ENCODE assay signal across 22 mouse cellular contexts in genomic region chr5:66373515-66374164, GRCm38 (mm10).
DNase-seq lines count a peak whose midpoint lies in the region; ATAC-seq and TF ChIP-seq lines count a peak whose summit lies in the region.
"Had no signal": no experiment of that assay in that cellular context is flagged by ENCODE, and none has a peak within 500 bp of the region (broad histone marks: within the 10 kb centered on the region; RNA-seq: fewer than 3 reads in every experiment).

No protein-coding gene starts in this region.

- H3K4me1 ChIP-seq in hindbrain, embryonic 11.5 days (replicated peaks; ENCODE audit: control insufficient read depth, insufficient read depth, low read length) = no peaks in the 10 kb centered on the region
- H3K4me1 ChIP-seq in hindbrain, embryonic 14.5 days (replicated peaks; ENCODE audit: control insufficient read depth, insufficient read depth, low read length) = 0 out of 2 replicates have a peak, but pooled peaks cover 9% of the 10 kb centered on the region
- H3K4me1 ChIP-seq in liver, postnatal 0 days (ENCODE audit: insufficient read depth) = peaks cover 13% of the 10 kb centered on the region

- TF ChIP-seq CTCF in liver, postnatal 0 days (IDR thresholded peaks at IDR 0.05; ENCODE audit: low read depth) = no peak

- ATAC-seq in hindbrain, embryonic 11.5 days (ENCODE audit: low FRiP score) = peak; percentile 66
- ATAC-seq in hindbrain, embryonic 14.5 days (ENCODE audit: low FRiP score) = no peak
- ATAC-seq in liver, postnatal 0 days = peak; percentile 71

- H3K27me3 ChIP-seq in hindbrain, embryonic 11.5 days (ENCODE audit: control insufficient read depth, insufficient read depth, low read length) = no peaks in the 10 kb centered on the region
- H3K27me3 ChIP-seq in hindbrain, embryonic 14.5 days (ENCODE audit: control insufficient read depth, insufficient read depth, low read length) = no peaks in the 10 kb centered on the region
- no peaks in the 10 kb centered on the region for H3K27me3 ChIP-seq in liver, postnatal 0 days (ENCODE audit: insufficient read depth, low read length)
- H3K27me3 ChIP-seq: forebrain, embryonic 12.5 days; limb, embryonic 13.5 days; neural tube, embryonic 12.5 days; Patski had no signal

- no peak for TF ChIP-seq EP300 in liver, postnatal 0 days (IDR thresholded peaks at IDR 0.05; ENCODE audit: low read depth)

- no peaks in the 10 kb centered on the region for H3K36me3 ChIP-seq in hindbrain, embryonic 11.5 days (ENCODE audit: control insufficient read depth, insufficient read depth, low read length)
- no peaks in the 10 kb centered on the region for H3K36me3 ChIP-seq in hindbrain, embryonic 14.5 days (replicated peaks; ENCODE audit: control insufficient read depth, insufficient read depth)
- H3K36me3 ChIP-seq in liver, postnatal 0 days (replicated peaks; ENCODE audit: insufficient read depth, low read length) = no peaks in the 10 kb centered on the region
- H3K36me3 ChIP-seq: forebrain, embryonic 12.5 days; neural tube, embryonic 12.5 days had no signal

- WGBS in hindbrain, embryonic 11.5 days = 47% methylated on average over 13 of the region's 13 CpGs
- 26% methylated on average over 13 of the region's 13 CpGs for WGBS in hindbrain, embryonic 14.5 days
- WGBS in liver, postnatal 0 days (ENCODE audit: insufficient replicate concordance) = 64% methylated on average over 13 of the region's 13 CpGs

- no peak overlapping the region for H3K4me3 ChIP-seq in hindbrain, embryonic 11.5 days (ENCODE audit: low read depth, low read length)
- H3K4me3 ChIP-seq in hindbrain, embryonic 14.5 days (replicated peaks; ENCODE audit: low read length) = no peak overlapping the region
- no peak overlapping the region for H3K4me3 ChIP-seq in liver, postnatal 0 days (ENCODE audit: low read depth, low read length)
- H3K4me3 ChIP-seq: forebrain, embryonic 12.5 days; limb, embryonic 13.5 days; neural tube, embryonic 12.5 days had no signal

- no peak overlapping the region for H3K4me2 ChIP-seq in hindbrain, embryonic 11.5 days (replicated peaks; ENCODE audit: low read depth, low read length)
- H3K4me2 ChIP-seq in hindbrain, embryonic 14.5 days (replicated peaks) = no peak overlapping the region
- no peak overlapping the region for H3K4me2 ChIP-seq in liver, postnatal 0 days (ENCODE audit: low read depth, low read length)
- H3K4me2 ChIP-seq: forebrain, embryonic 12.5 days; heart, embryonic 11.5 days; limb, embryonic 13.5 days; midbrain, embryonic 11.5 days; neural tube, embryonic 12.5 days had no signal

- no peak overlapping the region for H3K27ac ChIP-seq in hindbrain, embryonic 11.5 days (ENCODE audit: low read depth, low read length)
- H3K27ac ChIP-seq in hindbrain, embryonic 14.5 days = no peak overlapping the region
- H3K27ac ChIP-seq in liver, postnatal 0 days (ENCODE audit: low read depth) = no peak overlapping the region
- H3K27ac ChIP-seq: forebrain, embryonic 12.5 days; limb, embryonic 13.5 days; liver, embryonic 14.5 days; macrophage; neural tube, embryonic 12.5 days had no signal

- peak; percentile 48 to 71 for DNase-seq in adrenal gland, adult (ENCODE audit: inconsistent age in 2 of 2, low spot score in 1 of 2)
- no peak for DNase-seq in adrenal gland, adult 18-20 months (ENCODE audit: low spot score in 2 of 2)
- DNase-seq in hindbrain, embryonic 11.5 days (ENCODE audit: low spot score) = peak; percentile 26
- DNase-seq in hindbrain, embryonic 14.5 days (ENCODE audit: low spot score) = no peak
- DNase-seq in liver, postnatal 0 days = no peak
- DNase-seq in liver = no peak
- DNase-seq in retina, postnatal 1 day = peak; percentile 50
- DNase-seq in cerebellum, adult 11 months = no peak
- DNase-seq: cerebellum, adult 18-20 months; cerebellum, postnatal 25 days; heart, postnatal 10 days; right cerebral cortex, postnatal 14 days; spleen, adult 18-20 months; thymus, postnatal 36 days had no signal

- H3K9ac ChIP-seq in hindbrain, embryonic 11.5 days (ENCODE audit: low read depth, low read length) = no peak overlapping the region
- no peak overlapping the region for H3K9ac ChIP-seq in hindbrain, embryonic 14.5 days
- no peak overlapping the region for H3K9ac ChIP-seq in liver, postnatal 0 days (replicated peaks)
- H3K9ac ChIP-seq: forebrain, embryonic 12.5 days; limb, embryonic 13.5 days; liver, embryonic 14.5 days; neural tube, embryonic 12.5 days had no signal

- no peaks in the 10 kb centered on the region for H3K9me3 ChIP-seq in hindbrain, embryonic 11.5 days (ENCODE audit: control insufficient read depth, low read length)
- H3K9me3 ChIP-seq in hindbrain, embryonic 14.5 days (ENCODE audit: control insufficient read depth, low read length) = no peaks in the 10 kb centered on the region
- H3K9me3 ChIP-seq in liver, postnatal 0 days (ENCODE audit: low read length) = no peaks in the 10 kb centered on the region
- H3K9me3 ChIP-seq: forebrain, embryonic 12.5 days; limb, embryonic 13.5 days; neural tube, embryonic 12.5 days had no signal

Comparison
In these comparisons a context has a peak if more than half of its experiments do, and no peak if none do; other contexts are left out.
1. DNase-seq: peak in adrenal gland, adult (2 of 2), hindbrain, embryonic 11.5 days (single experiment) and retina, postnatal 1 day (single experiment); none in adrenal gland, adult 18-20 months (0 of 2), hindbrain, embryonic 14.5 days (single experiment), liver, postnatal 0 days (single experiment), liver (single experiment) and cerebellum, adult 11 months (single experiment).